Mouse (Mus musculus) limb, embryonic 13.5 days (tissue): Measurements from ENCODE around the gene Mrpl48. TPM values are rescaled to one million over a fixed set of nuclear protein-coding genes. Genes with fewer than 3 reads are reported as not detected.

Experiments
- ATAC-seq: fragments of 200-750 bp; cut with Nextera tagmentation; 2 replicates; pipeline ENCODE4 v1.8.0; 2017; ENCODE audit warnings: low read depth, moderate number of reproducible peaks, moderate TSS enrichment; ENCODE audit not compliant: low FRiP score
- H3K27ac ChIP-seq: fragments of 300-500 bp; sonication (generic); 2 replicates; pipeline ENCODE4 v1.5.1; 2015; ENCODE audit warnings: inconsistent platforms, mild to moderate bottlenecking, moderate library complexity
- H3K27me3 ChIP-seq: fragments of 300-500 bp; sonication (generic); 2 replicates; pipeline ENCODE4 v1.6.1; 2015; ENCODE audit warnings: mild to moderate bottlenecking, inconsistent platforms
- H3K36me3 ChIP-seq: fragments of 300-500 bp; sonication (generic); 2 replicates; pipeline ENCODE4 v1.6.1; 2015; ENCODE audit warnings: inconsistent platforms, mild to moderate bottlenecking, moderate library complexity
- H3K4me1 ChIP-seq: fragments of 300-500 bp; sonication (generic); 2 replicates; pipeline ENCODE4 v1.6.1; 2015; ENCODE audit warnings: inconsistent platforms
- H3K4me2 ChIP-seq: fragments of 300-500 bp; sonication (generic); replicated peaks from 2 replicates; pipeline ENCODE4 v1.6.1; 2015; ENCODE audit warnings: inconsistent platforms, mild to moderate bottlenecking, moderate library complexity
- H3K4me3 ChIP-seq: fragments of 300-500 bp; sonication (generic); 2 replicates; pipeline ENCODE4 v1.5.1; 2015; ENCODE audit warnings: moderate library complexity, mild to moderate bottlenecking, inconsistent platforms
- H3K9ac ChIP-seq: fragments of 300-500 bp; sonication (generic); 2 replicates; pipeline ENCODE4 v1.6.1; 2015; ENCODE audit warnings: mild to moderate bottlenecking, inconsistent platforms
- H3K9me3 ChIP-seq: fragments of 300-500 bp; sonication (generic); 2 replicates; pipeline ENCODE4 v1.6.1; 2016; ENCODE audit warnings: inconsistent platforms
- WGBS: fragments of 180-500 bp; shearing (Covaris S2); methylation state at CpG from one replicate; pipeline ENCODE4 v1.1.7; 2015; 5-methylcytosine and 5-hydroxymethylcytosine counted together
- polyA plus RNA-seq: library from polyadenylated mRNA; unstranded; fragments of >200 nt; fragmentation: Nextera tagmentation; extraction: Ambion mirVana; gene quantifications from 2 replicates; pipeline ENCODE4 v1.2.1, GENCODE M21; 2015

Gene Mrpl48
- polyA plus RNA-seq, 1 experiment from 2014 or later: 74.6 TPM

DNA sequence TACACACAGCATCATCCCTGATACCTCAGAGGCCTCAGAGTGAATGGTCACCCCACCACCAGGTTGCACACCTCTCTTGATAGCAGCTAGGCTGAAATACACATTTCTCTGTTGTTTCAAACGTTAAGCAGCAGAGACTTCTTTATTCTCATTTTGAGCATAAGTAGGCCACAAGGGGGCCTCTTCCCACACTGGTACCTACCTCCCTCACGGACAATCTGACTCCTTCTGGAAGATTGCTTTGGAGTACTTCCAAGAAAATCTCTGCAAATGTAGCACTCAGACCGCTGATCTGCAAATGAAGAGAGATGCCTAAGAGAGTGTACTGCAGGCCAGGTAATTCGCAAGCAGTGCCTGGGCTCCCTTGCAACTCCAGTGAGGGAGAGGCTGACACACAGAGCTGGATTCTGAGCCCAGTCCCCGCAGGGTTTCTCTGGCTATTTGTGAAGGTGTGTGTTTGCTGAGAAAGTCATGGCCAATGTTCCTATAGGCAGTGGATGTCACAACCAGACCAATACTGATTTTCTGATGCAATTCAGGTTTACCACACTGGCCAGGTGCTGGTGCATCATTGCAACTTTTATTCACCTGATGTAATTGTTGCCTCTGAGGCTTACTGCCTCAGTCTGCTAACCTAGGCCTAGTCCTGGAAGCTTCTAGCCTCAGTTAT, 57.6 kb downstream of the Mrpl48 start:
- Histone ChIP-seq H3K4me1 (peaks cover 3% of the 10 kb centered on the region), H3K36me3 (peaks cover 35% of the 10 kb centered on the region), H3K9me3 (no peaks in the 10 kb centered on the region), H3K9ac (no peak overlapping the region), H3K27me3 (no peaks in the 10 kb centered on the region), H3K27ac (no peak overlapping the region), H3K4me3 (no peak overlapping the region), H3K4me2 (no peak overlapping the region)
- ATAC-seq: no peak
- WGBS: 61% methylated on average over 5 of the region's 5 CpGs

DNA sequence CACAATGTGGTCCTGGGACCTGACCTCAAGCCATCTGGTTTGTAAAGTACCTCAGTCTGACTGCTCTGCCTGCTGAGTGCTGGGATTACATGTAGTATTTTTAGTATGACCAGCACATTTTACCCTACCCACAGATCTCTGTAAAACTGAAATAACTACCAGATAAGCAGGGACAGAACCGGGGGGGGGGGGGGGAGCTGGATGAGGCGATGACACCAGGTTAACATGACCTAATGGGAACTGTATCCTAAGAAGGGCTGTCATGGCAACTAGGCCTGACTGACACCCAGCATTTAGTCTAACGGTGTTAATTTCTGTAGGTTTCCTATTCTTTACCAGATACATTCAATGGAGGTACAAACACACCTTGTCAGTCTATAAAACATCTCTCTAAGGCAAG, 58.3 kb downstream of the Mrpl48 start:
- Histone ChIP-seq H3K36me3 (peaks cover 35% of the 10 kb centered on the region), H3K4me1 (no peaks in the 10 kb centered on the region; the same call in 1 of the 2 replicates), H3K9ac (no peak overlapping the region), H3K4me3 (no peak overlapping the region), H3K27ac (no peak overlapping the region), H3K4me2 (no peak overlapping the region), H3K9me3 (no peaks in the 10 kb centered on the region), H3K27me3 (no peaks in the 10 kb centered on the region)
- ATAC-seq: no peak
- 86% methylated on average over 3 of the region's 3 CpGs for WGBS

DNA sequence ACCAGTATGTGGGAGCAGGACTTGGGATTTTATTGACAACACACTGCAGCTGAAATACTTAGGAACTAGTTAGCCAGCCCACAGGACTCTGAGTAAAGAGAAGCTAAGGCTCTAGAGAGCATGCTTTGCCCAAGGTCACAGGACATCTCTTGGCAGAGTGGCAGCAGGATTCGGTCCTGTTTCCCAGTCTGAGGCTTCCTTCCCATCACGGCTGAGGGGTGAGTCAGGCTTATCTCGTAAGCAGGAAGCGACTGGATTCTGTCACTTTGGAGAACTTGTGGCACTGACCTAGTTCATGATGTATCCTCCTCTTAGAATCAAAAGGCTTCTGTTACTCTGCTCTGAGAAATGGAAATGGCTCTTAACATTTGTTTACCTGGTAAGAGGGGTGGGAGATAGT, 60.5 kb downstream of the Mrpl48 start:
- Histone ChIP-seq H3K27me3 (no peaks in the 10 kb centered on the region), H3K4me1 (no peaks in the 10 kb centered on the region), H3K9ac (no peak overlapping the region), H3K27ac (no peak overlapping the region), H3K9me3 (no peaks in the 10 kb centered on the region), H3K4me2 (no peak overlapping the region), H3K4me3 (no peak overlapping the region), H3K36me3 (peaks cover 35% of the 10 kb centered on the region)
- ATAC-seq: no peak
- 74% methylated on average over 4 of the region's 4 CpGs for WGBS

DNA sequence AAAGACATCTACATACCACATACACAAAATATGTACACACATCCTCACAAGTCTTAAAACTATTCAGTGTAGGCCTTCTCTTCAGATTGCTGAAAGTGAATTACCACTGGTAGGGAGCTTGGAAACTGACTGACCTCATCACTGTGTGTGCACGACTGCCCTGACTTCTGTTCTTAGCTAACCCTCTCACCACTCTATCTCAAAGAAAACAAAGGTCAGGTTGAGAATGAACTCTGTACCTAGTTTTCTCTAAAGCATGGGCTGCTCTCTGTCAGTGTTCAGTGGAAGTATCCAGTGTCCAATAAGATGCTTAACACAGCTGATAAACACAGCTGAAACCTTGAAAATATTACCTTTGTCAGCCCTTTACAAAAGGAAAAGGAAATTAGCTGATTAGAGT, 63.7 kb downstream of the Mrpl48 start:
- no peaks in the 10 kb centered on the region for H3K27me3 ChIP-seq
- no peaks in the 10 kb centered on the region for H3K4me1 ChIP-seq
- WGBS: 64% methylated on average over 1 of the region's 1 CpGs
- H3K9ac ChIP-seq: no peak overlapping the region
- H3K27ac ChIP-seq: no peak overlapping the region
- ATAC-seq: no peak
- H3K9me3 ChIP-seq: no peaks in the 10 kb centered on the region
- H3K4me3 ChIP-seq: no peak overlapping the region
- peaks cover 26% of the 10 kb centered on the region for H3K36me3 ChIP-seq
- no peak overlapping the region for H3K4me2 ChIP-seq

DNA sequence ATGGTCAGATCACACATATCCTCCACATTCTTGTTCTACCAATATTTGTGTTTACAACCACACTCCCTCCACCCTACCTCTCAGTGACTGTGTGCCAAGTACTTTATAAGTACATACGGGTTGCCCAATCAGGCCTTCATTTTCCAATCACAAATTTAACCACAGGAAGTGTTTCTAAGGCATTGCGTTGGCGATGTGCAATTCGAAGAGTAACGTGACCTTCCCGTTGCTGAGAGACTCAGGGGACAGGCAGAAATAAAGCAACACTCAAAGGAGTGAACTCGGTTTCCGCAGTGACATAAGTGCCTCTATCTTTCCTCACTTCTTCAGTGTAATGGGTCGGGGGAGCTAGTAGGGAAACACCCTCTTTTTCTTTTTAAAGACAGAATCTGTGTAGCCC, 68.6 kb downstream of the Mrpl48 start:
- Histone ChIP-seq H3K9ac (no peak overlapping the region), H3K27me3 (no peaks in the 10 kb centered on the region), H3K27ac (no peak overlapping the region), H3K4me3 (no peak overlapping the region), H3K4me2 (no peak overlapping the region), H3K4me1 (peaks cover 11% of the 10 kb centered on the region), H3K36me3 (peaks cover 20% of the 10 kb centered on the region), H3K9me3 (no peaks in the 10 kb centered on the region)
- 95% methylated on average over 9 of the region's 9 CpGs for WGBS
- no peak for ATAC-seq

DNA sequence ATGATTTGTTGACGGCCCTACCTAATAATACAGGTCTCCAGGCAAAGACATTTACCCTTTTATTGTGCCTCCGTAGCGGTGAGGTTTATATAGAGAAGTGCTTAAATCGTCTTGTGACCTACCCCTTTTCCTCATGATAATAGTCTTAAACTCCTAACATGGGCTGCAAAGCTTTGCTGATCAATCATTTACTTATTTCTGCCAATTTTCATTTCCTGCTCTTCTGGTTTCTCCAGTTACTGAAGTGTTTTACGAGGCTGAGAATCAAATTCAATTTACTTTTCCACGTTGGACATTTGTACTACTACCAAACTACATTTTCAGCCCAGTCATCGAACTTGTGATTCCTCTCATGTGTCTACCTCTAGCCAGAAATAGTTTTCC, 70.6 kb downstream of the Mrpl48 start:
- Histone ChIP-seq H3K9ac (peak overlapping the region; percentile 75), H3K9me3 (no peaks in the 10 kb centered on the region), H3K4me1 (peaks cover 11% of the 10 kb centered on the region), H3K27ac (no peak overlapping the region), H3K4me2 (peak overlapping the region; percentile 72), H3K27me3 (no peaks in the 10 kb centered on the region), H3K4me3 (peak overlapping the region; percentile 64), H3K36me3 (peaks cover 20% of the 10 kb centered on the region)
- ATAC-seq: no peak
- 28% methylated on average over 7 of the region's 7 CpGs for WGBS

DNA sequence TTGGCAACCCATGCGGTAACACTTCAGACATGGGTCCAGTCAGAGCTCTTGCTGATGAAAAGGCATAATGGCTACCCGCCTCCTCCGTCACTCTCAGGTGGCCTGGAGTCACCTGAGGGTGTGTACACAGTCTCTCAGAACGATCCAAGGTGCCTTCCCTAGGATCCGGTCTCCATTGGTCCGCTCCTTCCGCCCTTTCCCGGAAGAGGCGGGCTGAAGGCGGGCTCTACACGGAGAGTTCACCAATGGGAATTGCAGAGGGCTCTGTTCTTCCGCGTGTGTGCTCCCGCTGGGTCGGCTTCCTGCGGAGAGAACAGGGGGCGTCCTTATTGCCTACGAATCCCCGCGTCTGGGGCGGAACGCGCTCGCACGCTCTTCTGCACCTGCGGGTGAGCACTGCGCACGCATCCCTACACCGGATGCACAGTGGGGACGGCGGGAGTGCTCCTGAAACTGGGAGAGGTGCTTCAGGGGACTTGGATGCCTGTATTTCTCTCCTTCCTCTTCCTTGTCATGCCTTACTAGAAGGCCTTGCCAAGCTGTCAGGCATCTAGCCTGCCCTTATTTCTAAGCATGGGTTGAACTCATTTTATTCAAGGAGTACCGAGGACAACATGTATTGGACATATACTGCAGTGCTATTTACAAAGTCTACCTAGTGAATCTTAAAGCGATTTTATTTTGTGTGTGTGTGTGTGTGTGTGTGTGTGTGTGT, 71.1 kb downstream of the Mrpl48 start, which contains the start of gene Coa4:
Gene Coa4 (plus strand): TSS at position 268 of the 715 bp plus-strand sequence.
- Histone ChIP-seq H3K9ac (peak within 1 kb of the TSS; percentile 75), H3K4me1 (peaks cover 11% of the 10 kb centered on the region), H3K9me3 (no peaks in the 10 kb centered on the region), H3K4me2 (peak within 1 kb of the TSS; percentile 72), H3K36me3 (peaks cover 20% of the 10 kb centered on the region), H3K27ac (peak within 1 kb of the TSS; percentile 73), H3K4me3 (peak within 1 kb of the TSS; percentile 64), H3K27me3 (no peaks in the 10 kb centered on the region)
- under 1% methylated on average over 33 of the region's 33 CpGs for WGBS
- peak; percentile 100 for ATAC-seq

DNA sequence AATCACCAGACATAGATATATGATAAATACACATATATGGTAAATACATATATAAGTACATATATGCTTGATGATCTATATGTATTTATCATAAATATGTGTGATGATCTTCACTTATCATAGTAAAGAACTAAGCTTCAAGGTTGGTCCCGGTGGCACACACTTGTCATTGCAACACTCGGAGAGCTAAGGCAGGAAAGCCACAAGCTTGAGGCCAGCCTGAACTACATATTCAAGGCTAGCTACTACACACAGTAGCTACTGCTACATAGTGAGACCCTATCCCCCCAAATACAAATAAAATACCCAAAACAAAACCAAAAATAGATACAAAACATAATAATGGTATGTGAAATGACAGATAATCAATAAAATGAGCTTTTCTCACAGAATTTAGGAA, 72.3 kb downstream of the Mrpl48 start:
- no peaks in the 10 kb centered on the region for H3K27me3 ChIP-seq
- WGBS: 91% methylated on average over 2 of the region's 2 CpGs
- peaks cover 20% of the 10 kb centered on the region for H3K36me3 ChIP-seq
- H3K27ac ChIP-seq: no peak overlapping the region
- H3K4me2 ChIP-seq: no peak overlapping the region
- no peak for ATAC-seq
- H3K9me3 ChIP-seq: no peaks in the 10 kb centered on the region
- H3K4me3 ChIP-seq: no peak overlapping the region
- no peak overlapping the region for H3K9ac ChIP-seq
- H3K4me1 ChIP-seq: peaks cover 11% of the 10 kb centered on the region

DNA sequence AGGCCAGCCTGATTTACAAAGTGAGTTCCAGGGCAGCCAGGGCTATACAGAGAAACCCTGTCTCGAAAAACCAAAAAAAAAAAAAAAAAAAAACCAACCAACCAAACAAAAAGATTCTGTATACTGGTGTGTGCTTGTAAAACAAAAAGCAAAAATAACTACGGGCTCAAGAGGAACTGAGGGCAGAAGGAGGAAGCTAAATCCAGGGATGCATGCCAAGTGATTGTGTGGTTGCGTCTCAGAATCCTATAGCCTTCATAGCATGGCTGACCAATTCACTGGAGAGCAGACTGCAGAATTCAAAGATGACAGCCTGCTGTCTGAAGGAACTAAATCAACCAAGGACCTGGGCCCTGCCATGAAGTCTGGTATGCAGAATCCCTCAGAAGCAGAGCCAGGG, 73.9 kb downstream of the Mrpl48 start:
- 83% methylated on average over 3 of the region's 3 CpGs for WGBS
- Histone ChIP-seq H3K4me3 (no peak overlapping the region), H3K9ac (no peak overlapping the region), H3K27ac (no peak overlapping the region), H3K36me3 (peaks cover 6% of the 10 kb centered on the region), H3K4me2 (no peak overlapping the region), H3K27me3 (no peaks in the 10 kb centered on the region), H3K9me3 (0 out of 2 replicates have a peak, but pooled peaks cover 3% of the 10 kb centered on the region), H3K4me1 (peaks cover 11% of the 10 kb centered on the region)
- ATAC-seq: no peak

DNA sequence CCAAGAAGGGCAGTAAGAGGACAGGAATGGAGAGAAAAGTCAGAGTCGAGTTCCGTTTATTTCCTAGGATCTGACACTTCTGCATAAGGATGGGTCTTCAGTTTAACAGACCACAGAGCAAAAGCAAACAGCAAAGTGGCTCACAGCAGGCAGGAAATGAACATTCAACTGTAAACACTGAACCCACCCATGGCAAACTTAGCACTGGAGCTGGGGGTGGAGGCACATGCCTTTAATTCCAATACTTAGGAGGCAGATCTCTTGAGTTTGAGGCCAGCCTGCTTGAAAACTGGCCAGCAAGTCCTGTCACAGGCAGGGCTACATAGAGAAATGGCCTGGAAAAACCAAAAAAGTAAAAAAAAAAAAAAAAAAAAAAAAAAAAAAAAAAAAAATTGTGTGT, 74.6 kb downstream of the Mrpl48 start:
- no peaks in the 10 kb centered on the region for H3K27me3 ChIP-seq
- no peaks in the 10 kb centered on the region for H3K36me3 ChIP-seq
- WGBS: 65% methylated on average over 2 of the region's 2 CpGs
- no peak overlapping the region for H3K4me3 ChIP-seq
- H3K4me2 ChIP-seq: no peak overlapping the region
- 0 out of 2 replicates have a peak, but pooled peaks cover 3% of the 10 kb centered on the region for H3K9me3 ChIP-seq
- no peak overlapping the region for H3K27ac ChIP-seq
- ATAC-seq: no peak
- peaks cover 11% of the 10 kb centered on the region for H3K4me1 ChIP-seq
- no peak overlapping the region for H3K9ac ChIP-seq

DNA sequence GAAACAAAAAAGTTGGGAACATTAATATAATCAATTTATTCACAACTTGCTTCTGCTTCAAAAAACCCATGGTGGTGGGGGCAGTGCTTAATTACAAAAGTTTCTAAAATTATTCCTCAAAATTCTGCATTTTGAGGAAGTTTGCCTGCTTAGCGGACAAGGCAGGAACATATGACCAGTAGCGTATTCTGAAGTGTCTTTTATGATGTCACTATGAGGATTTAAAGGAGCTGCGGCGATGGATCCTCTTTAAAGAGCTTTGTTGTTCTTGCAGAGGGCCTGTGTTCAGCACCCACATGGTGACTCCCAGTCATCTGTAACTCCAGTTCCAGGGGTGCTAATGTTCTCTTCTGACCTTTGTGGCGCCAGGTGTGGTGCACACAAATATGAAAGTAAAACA, 77.3 kb downstream of the Mrpl48 start:
- H3K9ac ChIP-seq: no peak overlapping the region
- H3K4me1 ChIP-seq: no peaks in the 10 kb centered on the region
- ATAC-seq: no peak
- 93% methylated on average over 5 of the region's 5 CpGs for WGBS
- no peaks in the 10 kb centered on the region for H3K27me3 ChIP-seq
- H3K4me2 ChIP-seq: no peak overlapping the region
- H3K9me3 ChIP-seq: 0 out of 2 replicates have a peak, but pooled peaks cover 3% of the 10 kb centered on the region
- no peak overlapping the region for H3K4me3 ChIP-seq
- H3K27ac ChIP-seq: no peak overlapping the region
- H3K36me3 ChIP-seq: no peaks in the 10 kb centered on the region

DNA sequence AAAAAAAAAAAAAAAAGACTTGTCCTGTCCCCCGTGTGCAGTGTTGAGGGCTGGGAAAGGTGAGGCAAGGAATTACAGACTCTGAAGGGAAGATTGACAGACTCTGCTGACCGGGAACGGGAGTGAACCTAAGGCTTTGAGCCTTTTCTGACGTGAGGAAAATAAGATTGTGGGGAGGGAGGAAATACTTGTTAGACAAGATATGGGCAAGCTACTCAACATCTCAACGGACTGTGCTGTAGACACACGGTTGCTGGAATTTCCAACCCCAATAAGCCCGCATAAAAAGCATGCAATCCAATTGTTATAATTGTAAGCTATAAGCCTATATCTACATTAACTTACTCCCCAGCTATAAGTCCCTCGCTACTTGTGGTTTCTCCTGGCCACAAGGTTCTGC, 83.4 kb downstream of the Mrpl48 start:
- Histone ChIP-seq H3K9me3 (no peaks in the 10 kb centered on the region), H3K4me3 (no peak overlapping the region), H3K9ac (no peak overlapping the region), H3K4me2 (no peak overlapping the region), H3K4me1 (no peaks in the 10 kb centered on the region), H3K27ac (no peak overlapping the region), H3K27me3 (no peaks in the 10 kb centered on the region), H3K36me3 (no peaks in the 10 kb centered on the region)
- no peak for ATAC-seq
- WGBS: 70% methylated on average over 8 of the region's 8 CpGs
